Comparison of ENCODE assay signal across 16 mouse cellular contexts in genomic region chr15:88946851-88947250, GRCm38 (mm10). TPM values are rescaled to one million over a fixed set of nuclear protein-coding genes. Genes with fewer than 3 reads are reported as not detected.
DNase-seq lines count a peak whose midpoint lies in the region; ATAC-seq and TF ChIP-seq lines count a peak whose summit lies in the region.
"Had no signal": no experiment of that assay in that cellular context is flagged by ENCODE, and none has a peak within 500 bp of the region (broad histone marks: within the 10 kb centered on the region; RNA-seq: fewer than 3 reads in every experiment).

No protein-coding gene starts in this region.

- dilution Hi-C loops in CH12.LX (cut with MboI; ENCODE audit: extremely low pct_ligation_motif_present, extremely low pct_unique_long_range_greater_than_20kb, low sequenced_read_pairs), result no loop called here

- TF ChIP-seq CTCF in intestine, postnatal 0 days (IDR thresholded peaks at IDR 0.05; ENCODE audit: low read depth), result peak; percentile 51
- TF ChIP-seq CTCF in CH12.LX (conservative IDR thresholded peaks at IDR 0.05 in 1 of 2, IDR thresholded peaks at IDR 0.05 in 1 of 2; ENCODE audit: low read depth in 2 of 2, low read length in 2 of 2), result peak in 1 of 2 experiments; percentile 33; a peak in 1 of 4 replicates

- TF ChIP-seq RAD21 in CH12.LX (IDR thresholded peaks at IDR 0.05; ENCODE audit: low read depth, low read length), result no peak

- no peaks in the 10 kb centered on the region for H3K36me3 ChIP-seq in intestine, postnatal 0 days (ENCODE audit: control insufficient read depth, insufficient read depth)
- no peaks in the 10 kb centered on the region for H3K36me3 ChIP-seq in intestine, embryonic 15.5 days
- no peaks in the 10 kb centered on the region for H3K36me3 ChIP-seq in CH12.LX (replicated peaks in 1 of 2; ENCODE audit: control insufficient read depth in 1 of 2, insufficient read depth in 1 of 2, low read length in 1 of 2)
- H3K36me3 ChIP-seq: heart, embryonic 13.5 days; limb, embryonic 10.5 days; stomach, embryonic 15.5 days had no signal

- in situ Hi-C loops in CH12.LX (cut with MboI; ENCODE audit: low pct_ligation_motif_present, low pct_unique_long_range_greater_than_20kb, low sequenced_read_pairs), result no loop called here

- no peak overlapping the region for H3K4me2 ChIP-seq in intestine, postnatal 0 days (replicated peaks; ENCODE audit: low read depth)
- no peak overlapping the region for H3K4me2 ChIP-seq in intestine, embryonic 15.5 days (replicated peaks)
- no peak overlapping the region for H3K4me2 ChIP-seq in CH12.LX (ENCODE audit: insufficient read depth, low read depth, poor library complexity, severe bottlenecking)
- H3K4me2 ChIP-seq: heart, embryonic 13.5 days; hindbrain, embryonic 14.5 days; stomach, embryonic 15.5 days had no signal

- TF ChIP-seq POLR2A in CH12.LX (IDR thresholded peaks at IDR 0.05; ENCODE audit: low read depth, low read length), result no peak

- no peak overlapping the region for H3K27ac ChIP-seq in intestine, postnatal 0 days (ENCODE audit: low read depth, low read length)
- no peak overlapping the region for H3K27ac ChIP-seq in intestine, embryonic 15.5 days
- H3K27ac ChIP-seq in CH12.LX (ENCODE audit: insufficient read depth, low read depth), result no peak overlapping the region
- H3K27ac ChIP-seq: heart, embryonic 13.5 days; hindbrain, embryonic 14.5 days; limb, embryonic 10.5 days; stomach, embryonic 15.5 days had no signal

- ATAC-seq in intestine, postnatal 0 days, result peak; percentile 51; the same call in 1 of the 2 replicates
- no peak for ATAC-seq in intestine, embryonic 15.5 days
- no peak for ATAC-seq in frontal cortex, adult (ENCODE audit: low TSS enrichment)
- ATAC-seq: CD4-positive, CD25-positive, alpha-beta regulatory T cell, adult 4 months had no signal

- no peak overlapping the region for H3K9ac ChIP-seq in intestine, postnatal 0 days (ENCODE audit: low read depth, low read length)
- H3K9ac ChIP-seq in intestine, embryonic 15.5 days, result no peak overlapping the region
- no peak overlapping the region for H3K9ac ChIP-seq in CH12.LX (ENCODE audit: insufficient read depth, low read depth)
- H3K9ac ChIP-seq: heart, embryonic 13.5 days; hindbrain, embryonic 14.5 days; stomach, embryonic 15.5 days had no signal

- WGBS in intestine, postnatal 0 days, result 44% methylated on average over 6 of the region's 6 CpGs
- 52% methylated on average over 6 of the region's 6 CpGs for WGBS in intestine, embryonic 15.5 days

- no peaks in the 10 kb centered on the region for H3K4me1 ChIP-seq in intestine, postnatal 0 days (replicated peaks; ENCODE audit: control insufficient read depth, insufficient read depth, low read length)
- H3K4me1 ChIP-seq in intestine, embryonic 15.5 days (replicated peaks), result no peaks in the 10 kb centered on the region
- H3K4me1 ChIP-seq in CH12.LX (ENCODE audit: control insufficient read depth in 1 of 2, insufficient read depth in 2 of 2), result no peaks in the 10 kb centered on the region
- H3K4me1 ChIP-seq: stomach, embryonic 15.5 days had no signal

- no peak for TF ChIP-seq EP300 in CH12.LX (IDR thresholded peaks at IDR 0.05; ENCODE audit: low read length)

- intact Hi-C loops in left cerebral cortex, postnatal 25 days (cut with DNase I), result loop anchor here (10.0 kb wide), 1 partner anchor 108 kb away; the partner anchor contains the start of gene Panx2

- H3K79me2 ChIP-seq in CH12.LX (replicated peaks; ENCODE audit: control insufficient read depth, extremely low read depth, insufficient read depth, poor library complexity, severe bottlenecking), result no peaks in the 10 kb centered on the region

- no peak overlapping the region for H3K4me3 ChIP-seq in intestine, postnatal 0 days (ENCODE audit: low read depth, low read length)
- H3K4me3 ChIP-seq in intestine, embryonic 15.5 days (replicated peaks), result no peak overlapping the region
- no peak overlapping the region for H3K4me3 ChIP-seq in CH12.LX (replicated peaks in 1 of 3; ENCODE audit: low read depth in 2 of 3, low read length in 2 of 3, poor library complexity in 1 of 3)
- H3K4me3 ChIP-seq: erythroblast, embryonic 14.5 days; heart, embryonic 13.5 days; limb, embryonic 10.5 days; stomach, embryonic 15.5 days had no signal

- no peaks in the 10 kb centered on the region for H3K9me3 ChIP-seq in intestine, postnatal 0 days (ENCODE audit: control insufficient read depth)
- H3K9me3 ChIP-seq in intestine, embryonic 15.5 days, result no peaks in the 10 kb centered on the region
- peaks cover 9% of the 10 kb centered on the region for H3K9me3 ChIP-seq in CH12.LX (replicated peaks; ENCODE audit: low read length)
- H3K9me3 ChIP-seq: heart, embryonic 13.5 days; limb, embryonic 10.5 days; stomach, embryonic 15.5 days had no signal

- H3K27me3 ChIP-seq in intestine, postnatal 0 days (replicated peaks; ENCODE audit: control insufficient read depth, insufficient read depth, low read length), result no peaks in the 10 kb centered on the region
- no peaks in the 10 kb centered on the region for H3K27me3 ChIP-seq in intestine, embryonic 15.5 days (replicated peaks)
- peaks cover 72% of the 10 kb centered on the region for H3K27me3 ChIP-seq in CH12.LX (replicated peaks)
- H3K27me3 ChIP-seq: heart, embryonic 13.5 days; stomach, embryonic 15.5 days had no signal

- peak; percentile 6 for DNase-seq in CH12.LX (ENCODE audit: extremely low read depth)
- peak; percentile 38 for DNase-seq in adrenal gland, postnatal 10 days
- peak; percentile 33 to 58 for DNase-seq in kidney, postnatal 25 days
- no peak for DNase-seq in spleen, postnatal 4 days (ENCODE audit: low spot score in 2 of 2)
- no peak for DNase-seq in left cerebral cortex, postnatal 25 days (ENCODE audit: low spot score in 2 of 2)
- DNase-seq: cerebellum, postnatal 36 days had no signal

TF ChIP-seq in CH12.LX, 34 proteins besides CTCF, POLR2A, EP300 and RAD21:
- TF ChIP-seq MAZ (IDR thresholded peaks at IDR 0.05; ENCODE audit: low read depth, low read length), result no peak
TF ChIP-seq in CH12.LX: peak in this region for 0.

RNA-seq across cellular contexts. Expression of gene Ttll8, which starts 7.4 kb away (rescaled TPM):
- not detected in 2 replicates for polyA plus RNA-seq in intestine, postnatal 0 days (2015; fragmentation: Nextera tagmentation; extraction: Ambion mirVana)
- not detected in 2 replicates for polyA plus RNA-seq in intestine, embryonic 15.5 days (2015; fragmentation: Nextera tagmentation; extraction: Ambion mirVana)
- not detected in 2 replicates for total RNA-seq in CH12.LX (2012; rRNA removed)
- total RNA-seq in CH12.LX (2014; rRNA removed), result not detected in 2 replicates
- polyA plus RNA-seq in CH12.LX (2012; ENCODE audit: insufficient read length, low read depth), result not detected in 2 replicates
- not detected for total RNA-seq in adrenal gland, postnatal 10 days (2021)
- 1 to 10 TPM; 1.3 to 1.7 TPM for total RNA-seq in left cerebral cortex, postnatal 25 days (2021)
- total RNA-seq: monocyte, adult 5-6 weeks had no signal
- polyA plus RNA-seq: CD4-positive, CD25-positive, alpha-beta regulatory T cell, adult 4 months; erythroblast, embryonic 14.5 days; heart, embryonic 13.5 days; hindbrain, embryonic 14.5 days; limb, embryonic 10.5 days; stomach, embryonic 15.5 days had no signal

RNA-seq across cellular contexts. Expression of gene Mlc1, which starts 32.0 kb away (rescaled TPM):
- not detected in 2 replicates for polyA plus RNA-seq in intestine, postnatal 0 days (2015; fragmentation: Nextera tagmentation; extraction: Ambion mirVana)
- polyA plus RNA-seq in intestine, embryonic 15.5 days (2015; fragmentation: Nextera tagmentation; extraction: Ambion mirVana), result not detected in 2 replicates
- not detected in 2 replicates for total RNA-seq in CH12.LX (2012; rRNA removed)
- not detected in 2 replicates for total RNA-seq in CH12.LX (2014; rRNA removed)
- polyA plus RNA-seq in CH12.LX (2012; ENCODE audit: insufficient read length, low read depth), result not detected in 2 replicates
- under 1 TPM in 1 of 2 experiments, not detected in 1; 0.09 TPM for total RNA-seq in adrenal gland, postnatal 10 days (2021)
- 100 to 1,000 TPM; 101 to 103 TPM for total RNA-seq in left cerebral cortex, postnatal 25 days (2021)
- total RNA-seq: monocyte, adult 5-6 weeks had no signal
- polyA plus RNA-seq: CD4-positive, CD25-positive, alpha-beta regulatory T cell, adult 4 months; erythroblast, embryonic 14.5 days; limb, embryonic 10.5 days had no signal

RNA-seq across cellular contexts. Expression of gene Mov10l1, which starts 35.9 kb away (rescaled TPM):
- not detected in 2 replicates for polyA plus RNA-seq in intestine, postnatal 0 days (2015; fragmentation: Nextera tagmentation; extraction: Ambion mirVana)
- polyA plus RNA-seq in intestine, embryonic 15.5 days (2015; fragmentation: Nextera tagmentation; extraction: Ambion mirVana), result not detected in 2 replicates
- total RNA-seq in CH12.LX (2012; rRNA removed) (not detected in 2 replicates), CH12.LX (2014; rRNA removed) (not detected in 2 replicates)
- polyA plus RNA-seq in CH12.LX (2012; ENCODE audit: insufficient read length, low read depth), result not detected in 2 replicates
- not detected for total RNA-seq in adrenal gland, postnatal 10 days (2021)
- total RNA-seq in left cerebral cortex, postnatal 25 days (2021), result not detected
- total RNA-seq: monocyte, adult 5-6 weeks had no signal
- polyA plus RNA-seq: CD4-positive, CD25-positive, alpha-beta regulatory T cell, adult 4 months; erythroblast, embryonic 14.5 days; hindbrain, embryonic 14.5 days had no signal

Comparison
In these comparisons a context has a peak if more than half of its experiments do, and no peak if none do; other contexts are left out.
1. DNase-seq: peak in CH12.LX (single experiment), adrenal gland, postnatal 10 days (single experiment) and kidney, postnatal 25 days (2 of 2); none in spleen, postnatal 4 days (0 of 2) and left cerebral cortex, postnatal 25 days (0 of 2).
2. RNA of gene Mlc1, which starts 32.0 kb away (total RNA-seq): 101 to 103 TPM in left cerebral cortex, postnatal 25 days; 0.09 TPM in adrenal gland, postnatal 10 days and not detected in CH12.LX; every median in the first group is over 10 times any median in the second.